Comparison of ENCODE assay signal across 12 mouse cellular contexts in the genomic region with DNA sequence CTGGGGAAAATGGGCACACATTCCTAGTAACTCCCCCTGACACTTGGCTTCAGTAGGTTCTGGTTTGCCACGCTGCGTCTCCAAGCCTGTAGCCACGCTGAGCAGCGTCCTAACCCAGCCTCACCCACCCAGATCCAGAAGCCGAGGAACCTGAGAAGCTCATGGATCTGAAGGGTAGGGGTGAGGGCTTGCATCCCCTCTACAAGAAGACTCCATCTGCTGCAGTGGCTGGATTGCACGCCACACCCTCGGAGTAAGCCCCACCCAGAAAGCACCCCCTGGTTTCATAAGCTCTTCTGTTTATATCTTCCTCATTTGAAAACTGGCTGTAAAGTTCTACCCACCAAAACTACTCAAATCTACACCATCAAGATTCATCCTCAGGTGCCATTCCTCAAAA. TPM values are rescaled to one million over a fixed set of nuclear protein-coding genes. Genes with fewer than 3 reads are reported as not detected.
DNase-seq lines count a peak whose midpoint lies in the region; ATAC-seq and TF ChIP-seq lines count a peak whose summit lies in the region.
"Had no signal": no experiment of that assay in that cellular context is flagged by ENCODE, and none has a peak within 500 bp of the region (broad histone marks: within the 10 kb centered on the region; RNA-seq: fewer than 3 reads in every experiment).

No protein-coding gene starts in this region.

- no peak overlapping the region for H3K9ac ChIP-seq in heart, embryonic 11.5 days (ENCODE audit: low read depth, low read length)
- no peak overlapping the region for H3K9ac ChIP-seq in liver, postnatal 0 days (replicated peaks)
- H3K9ac ChIP-seq in liver, embryonic 11.5 days (ENCODE audit: low read depth, low read length), result no peak overlapping the region
- no peak overlapping the region for H3K9ac ChIP-seq in embryonic facial prominence, embryonic 14.5 days (ENCODE audit: low read depth, low read length)
- H3K9ac ChIP-seq: forebrain, embryonic 12.5 days had no signal

- peak overlapping the region; percentile 52 for H3K4me2 ChIP-seq in heart, embryonic 11.5 days
- H3K4me2 ChIP-seq in liver, postnatal 0 days (ENCODE audit: low read depth, low read length), result peak overlapping the region; percentile 55
- no peak overlapping the region for H3K4me2 ChIP-seq in liver, embryonic 11.5 days
- peak overlapping the region; percentile 37 for H3K4me2 ChIP-seq in embryonic facial prominence, embryonic 14.5 days (ENCODE audit: low read depth, low read length)
- H3K4me2 ChIP-seq: forebrain, embryonic 12.5 days had no signal

- no peaks in the 10 kb centered on the region for H3K36me3 ChIP-seq in heart, embryonic 11.5 days (ENCODE audit: control insufficient read depth, insufficient read depth, low read length)
- no peaks in the 10 kb centered on the region for H3K36me3 ChIP-seq in liver, postnatal 0 days (replicated peaks; ENCODE audit: insufficient read depth, low read length)
- no peaks in the 10 kb centered on the region for H3K36me3 ChIP-seq in liver, embryonic 11.5 days (ENCODE audit: control insufficient read depth, insufficient read depth, low read length)
- no peaks in the 10 kb centered on the region for H3K36me3 ChIP-seq in embryonic facial prominence, embryonic 14.5 days (ENCODE audit: control insufficient read depth, insufficient read depth, low read length)
- H3K36me3 ChIP-seq: forebrain, embryonic 12.5 days had no signal

- 0 out of 2 replicates have a peak, but pooled peaks cover 4% of the 10 kb centered on the region for H3K4me1 ChIP-seq in heart, embryonic 11.5 days (ENCODE audit: control insufficient read depth, insufficient read depth, low read length)
- H3K4me1 ChIP-seq in liver, postnatal 0 days (ENCODE audit: insufficient read depth), result peaks cover 2% of the 10 kb centered on the region; the same call in 1 of the 2 replicates
- peaks cover 2% of the 10 kb centered on the region; the same call in 1 of the 2 replicates for H3K4me1 ChIP-seq in liver, embryonic 11.5 days (replicated peaks; ENCODE audit: control insufficient read depth, insufficient read depth, low read length)
- no peaks in the 10 kb centered on the region for H3K4me1 ChIP-seq in embryonic facial prominence, embryonic 14.5 days (ENCODE audit: control insufficient read depth, insufficient read depth, low read length)
- H3K4me1 ChIP-seq: forebrain, embryonic 12.5 days had no signal

- no peak for DNase-seq in heart, adult 8-10 months (ENCODE audit: low spot score)
- no peak for DNase-seq in liver, postnatal 0 days
- no peak for DNase-seq in liver, embryonic 11.5 days (ENCODE audit: low spot score)
- DNase-seq in embryonic facial prominence, embryonic 14.5 days (ENCODE audit: low spot score), result no peak
- no peak for DNase-seq in urinary bladder, adult 2 months (ENCODE audit: low spot score)
- DNase-seq: layer of hippocampus, adult 9-11 months; right cerebral cortex, adult 18-20 months; thymus, adult 18-20 months had no signal

- TF ChIP-seq CTCF in liver, postnatal 0 days (IDR thresholded peaks at IDR 0.05; ENCODE audit: low read depth), result no peak

- ATAC-seq in heart, embryonic 11.5 days (replicated peaks; ENCODE audit: insufficient number of reproducible peaks, low FRiP score, low TSS enrichment), result no peak
- ATAC-seq in liver, postnatal 0 days, result 0 out of 2 replicates have a peak, but pooled peaks have one; percentile 15
- ATAC-seq in liver, embryonic 11.5 days (replicated peaks; ENCODE audit: low FRiP score), result no peak
- ATAC-seq in embryonic facial prominence, embryonic 14.5 days (ENCODE audit: low read depth), result 0 out of 2 replicates have a peak, but pooled peaks have one; percentile 15
- peak; percentile 57; the same call in 1 of the 2 replicates for ATAC-seq in neutrophil, adult 5-6 weeks (ENCODE audit: extremely low read depth, insufficient number of reproducible peaks, low FRiP score, poor library complexity, severe bottlenecking)
- ATAC-seq in inflammation-experienced regulatory T-cells, adult 6 months, result no peak

- WGBS in heart, embryonic 11.5 days (ENCODE audit: insufficient replicate concordance), result 46% methylated on average over 7 of the region's 7 CpGs
- WGBS in liver, postnatal 0 days (ENCODE audit: insufficient replicate concordance), result 62% methylated on average over 7 of the region's 7 CpGs
- WGBS in liver, embryonic 11.5 days, result 52% methylated on average over 7 of the region's 7 CpGs
- 55% methylated on average over 7 of the region's 7 CpGs for WGBS in embryonic facial prominence, embryonic 14.5 days

- H3K9me3 ChIP-seq in heart, embryonic 11.5 days (replicated peaks; ENCODE audit: control insufficient read depth, low read length), result no peaks in the 10 kb centered on the region
- no peaks in the 10 kb centered on the region for H3K9me3 ChIP-seq in liver, postnatal 0 days (ENCODE audit: low read length)
- no peaks in the 10 kb centered on the region for H3K9me3 ChIP-seq in liver, embryonic 11.5 days (ENCODE audit: control insufficient read depth, low read length)
- no peaks in the 10 kb centered on the region for H3K9me3 ChIP-seq in embryonic facial prominence, embryonic 14.5 days (ENCODE audit: control insufficient read depth, low read length)
- H3K9me3 ChIP-seq: forebrain, embryonic 12.5 days had no signal

- no peak for TF ChIP-seq EP300 in liver, postnatal 0 days (IDR thresholded peaks at IDR 0.05; ENCODE audit: low read depth)

- no peaks in the 10 kb centered on the region for H3K27me3 ChIP-seq in heart, embryonic 11.5 days (ENCODE audit: control insufficient read depth, insufficient read depth, low read length)
- H3K27me3 ChIP-seq in liver, postnatal 0 days (ENCODE audit: insufficient read depth, low read length), result no peaks in the 10 kb centered on the region
- no peaks in the 10 kb centered on the region for H3K27me3 ChIP-seq in liver, embryonic 11.5 days (replicated peaks; ENCODE audit: control insufficient read depth, insufficient read depth, low read length)
- H3K27me3 ChIP-seq in embryonic facial prominence, embryonic 14.5 days (replicated peaks; ENCODE audit: control insufficient read depth, insufficient read depth, low read length), result no peaks in the 10 kb centered on the region
- H3K27me3 ChIP-seq: forebrain, embryonic 12.5 days had no signal

- H3K27ac ChIP-seq in heart, embryonic 11.5 days (ENCODE audit: low read depth, low read length), result no peak overlapping the region
- H3K27ac ChIP-seq in liver, postnatal 0 days (ENCODE audit: low read depth), result no peak overlapping the region
- no peak overlapping the region for H3K27ac ChIP-seq in liver, embryonic 11.5 days (ENCODE audit: low read depth, low read length)
- no peak overlapping the region for H3K27ac ChIP-seq in embryonic facial prominence, embryonic 14.5 days (replicated peaks; ENCODE audit: low read depth, low read length)
- H3K27ac ChIP-seq: forebrain, embryonic 12.5 days had no signal

- no peak overlapping the region for H3K4me3 ChIP-seq in heart, embryonic 11.5 days (ENCODE audit: low read depth, low read length)
- H3K4me3 ChIP-seq in liver, postnatal 0 days (ENCODE audit: low read depth, low read length), result 0 out of 2 replicates have a peak overlapping the region, but pooled peaks have one; percentile 15
- no peak overlapping the region for H3K4me3 ChIP-seq in liver, embryonic 11.5 days (ENCODE audit: low read depth, low read length)
- H3K4me3 ChIP-seq in embryonic facial prominence, embryonic 14.5 days (ENCODE audit: low read depth, low read length), result no peak overlapping the region
- H3K4me3 ChIP-seq: forebrain, embryonic 12.5 days had no signal

RNA-seq across cellular contexts. Expression of a gene that starts 22.4 kb away (rescaled TPM):
- polyA plus RNA-seq in heart, embryonic 11.5 days (2014; fragmentation: Nextera tagmentation; extraction: Ambion mirVana), result 207 and 208 TPM in 2 replicates
- 10 to 100 TPM; 50.2 to 59.6 (median 53.7) TPM for total RNA-seq in heart, adult 8-10 months (2022)
- polyA plus RNA-seq in liver, postnatal 0 days (2015; fragmentation: Nextera tagmentation; extraction: Ambion mirVana), result 57.6 and 59.6 TPM in 2 replicates
- 266 and 299 TPM in 2 replicates for polyA plus RNA-seq in liver, embryonic 11.5 days (2014; fragmentation: Nextera tagmentation; extraction: Ambion mirVana)
- 217 and 226 TPM in 2 replicates for polyA plus RNA-seq in embryonic facial prominence, embryonic 14.5 days (2014; fragmentation: Nextera tagmentation; extraction: Ambion mirVana)
- total RNA-seq in neutrophil, adult 5-6 weeks (2017), result 52.4 and 65.9 TPM in 2 replicates
- polyA plus RNA-seq in inflammation-experienced regulatory T-cells, adult 6 months (2017; shearing (Covaris generic)), result 10 to 100 TPM; 31.0 to 37.8 (median 34.3) TPM
- 61.6 and 65.9 TPM in 2 replicates for polyA plus RNA-seq in urinary bladder, adult 2 months (2012; rRNA removed)

RNA-seq across cellular contexts. Expression of a gene that starts 22.7 kb away (rescaled TPM):
- 13.4 and 14.2 TPM in 2 replicates for polyA plus RNA-seq in heart, embryonic 11.5 days (2014; fragmentation: Nextera tagmentation; extraction: Ambion mirVana)
- 1 to 10 TPM; 2.6 to 5.1 (median 3.4) TPM for total RNA-seq in heart, adult 8-10 months (2022)
- polyA plus RNA-seq in liver, postnatal 0 days (2015; fragmentation: Nextera tagmentation; extraction: Ambion mirVana), result 4.0 and 5.5 TPM in 2 replicates
- polyA plus RNA-seq in liver, embryonic 11.5 days (2014; fragmentation: Nextera tagmentation; extraction: Ambion mirVana), result 15.2 and 19.3 TPM in 2 replicates
- 10.2 and 11.2 TPM in 2 replicates for polyA plus RNA-seq in embryonic facial prominence, embryonic 14.5 days (2014; fragmentation: Nextera tagmentation; extraction: Ambion mirVana)
- total RNA-seq in neutrophil, adult 5-6 weeks (2017), result 11.5 TPM in 2 replicates
- 10 to 100 TPM in 2 of 3 experiments, 1 to 10 TPM in 1; 7.7 to 12.9 (median 11.6) TPM for polyA plus RNA-seq in inflammation-experienced regulatory T-cells, adult 6 months (2017; shearing (Covaris generic))
- 6.6 and 8.2 TPM in 2 replicates for polyA plus RNA-seq in urinary bladder, adult 2 months (2012; rRNA removed)

Comparison
In these comparisons a context has a peak if more than half of its experiments do, and no peak if none do; other contexts are left out.
1. ATAC-seq: peak in liver, postnatal 0 days (single experiment), embryonic facial prominence, embryonic 14.5 days (single experiment) and neutrophil, adult 5-6 weeks (single experiment); none in heart, embryonic 11.5 days (single experiment), liver, embryonic 11.5 days (single experiment) and inflammation-experienced regulatory T-cells, adult 6 months (single experiment).